Mouse (Mus musculus) liver, adult 2 months (tissue): Measurements from ENCODE around the gene Phactr3. TPM values are rescaled to one million over a fixed set of nuclear protein-coding genes. Genes with fewer than 3 reads are reported as not detected.

Experiments used
- DNase-seq: peaks from one replicate; pipeline ENCODE4 v3.0.0-alpha.2; 2011; ENCODE audit warnings: low read depth, low spot score; ENCODE audit errors: extremely low read depth
- H3K27ac ChIP-seq: fragments of 200-500 bp; replicated peaks from 2 replicates; pipeline ENCODE4 v1.5.1; 2012; ENCODE audit warnings: low read depth, mild to moderate bottlenecking, control low read depth, inconsistent platforms, low read length; ENCODE audit not compliant: insufficient read depth
- H3K27me3 ChIP-seq: fragments of 200-500 bp; 2 replicates; pipeline ENCODE4 v1.6.1; 2012; ENCODE audit warnings: mild to moderate bottlenecking, moderate library complexity, low read length, inconsistent platforms; ENCODE audit not compliant: control insufficient read depth, insufficient read depth
- H3K36me3 ChIP-seq: fragments of 200-500 bp; 2 replicates; pipeline ENCODE4 v1.6.1; 2012; ENCODE audit warnings: low read length, inconsistent platforms; ENCODE audit not compliant: control insufficient read depth, insufficient read depth
- H3K4me1 ChIP-seq: fragments of 200-500 bp; 2 replicates; pipeline ENCODE4 v1.6.1; 2011; ENCODE audit warnings: low read length; ENCODE audit not compliant: control insufficient read depth, insufficient read depth
- H3K4me3 ChIP-seq: fragments of 200-500 bp; 2 replicates; pipeline ENCODE4 v1.5.1; 2011; ENCODE audit warnings: low read depth, mild to moderate bottlenecking, control low read depth, low read length, moderate library complexity; ENCODE audit not compliant: insufficient read depth
- H3K79me2 ChIP-seq: fragments of 200-500 bp; 2 replicates; pipeline ENCODE4 v1.6.1; 2012; ENCODE audit warnings: inconsistent platforms, mild to moderate bottlenecking, low read length, moderate library complexity; ENCODE audit not compliant: control insufficient read depth, insufficient read depth
- H3K9ac ChIP-seq: fragments of 200-500 bp; 2 replicates; pipeline ENCODE4 v1.6.1; 2012; ENCODE audit warnings: low read depth, mild to moderate bottlenecking, control low read depth, inconsistent platforms, low read length
- CTCF ChIP-seq: fragments of 200-500 bp; IDR thresholded peaks from 2 replicates; pipeline ENCODE4 v1.5.1; 2011; ENCODE audit warnings: low read depth, low read length, control low read depth
- POLR2A ChIP-seq: fragments of 200-500 bp; IDR thresholded peaks from 2 replicates; pipeline ENCODE4 v1.6.1; 2011; ENCODE audit warnings: low read length, control low read depth; ENCODE audit not compliant: insufficient read depth; ENCODE audit errors: extremely low read depth
- WGBS: fragments of 180-500 bp; shearing (Covaris S2); methylation state at CpG from one replicate; pipeline ENCODE4 v1.1.7; 2018; 5-methylcytosine and 5-hydroxymethylcytosine counted together
- polyA plus RNA-seq: library from polyadenylated mRNA; depleted of rRNA; stranded (reverse); fragments of >200 nt; gene quantifications from 2 replicates; pipeline ENCODE4 v1.2.3, GENCODE M21; 2012
- total RNA-seq: library from RNA; depleted of rRNA; stranded (reverse); fragments of >200 nt; gene quantifications from 2 replicates; pipeline ENCODE4 v1.2.3, GENCODE M21; 2014

Phactr3 gene
- total and polyA plus RNA-seq, 2 experiments = not detected

DNA sequence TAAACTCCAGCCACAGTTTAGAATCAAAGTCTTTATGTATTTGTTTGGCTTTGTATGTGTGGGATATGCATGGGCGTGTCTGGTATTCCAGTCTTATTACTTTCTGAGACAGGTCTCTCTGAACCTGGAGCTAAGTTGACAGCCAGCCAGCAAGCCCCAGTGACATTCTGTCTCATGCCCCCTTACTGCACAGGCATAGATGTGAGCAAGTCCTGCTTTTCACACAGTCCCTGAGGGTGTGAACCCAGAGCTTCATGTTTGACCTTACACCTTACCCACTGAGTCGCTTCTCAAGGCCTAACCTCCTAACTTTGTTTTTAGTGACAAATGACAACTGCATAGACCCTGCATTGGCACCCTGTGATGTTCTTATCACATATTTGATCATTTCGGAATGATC is 169.9 kb downstream of the Phactr3 start:
- WGBS = 77% methylated on average over 3 of the region's 3 CpGs
- H3K27me3 ChIP-seq = no peaks in the 10 kb centered on the region; the same call in 1 of the 2 replicates

DNA sequence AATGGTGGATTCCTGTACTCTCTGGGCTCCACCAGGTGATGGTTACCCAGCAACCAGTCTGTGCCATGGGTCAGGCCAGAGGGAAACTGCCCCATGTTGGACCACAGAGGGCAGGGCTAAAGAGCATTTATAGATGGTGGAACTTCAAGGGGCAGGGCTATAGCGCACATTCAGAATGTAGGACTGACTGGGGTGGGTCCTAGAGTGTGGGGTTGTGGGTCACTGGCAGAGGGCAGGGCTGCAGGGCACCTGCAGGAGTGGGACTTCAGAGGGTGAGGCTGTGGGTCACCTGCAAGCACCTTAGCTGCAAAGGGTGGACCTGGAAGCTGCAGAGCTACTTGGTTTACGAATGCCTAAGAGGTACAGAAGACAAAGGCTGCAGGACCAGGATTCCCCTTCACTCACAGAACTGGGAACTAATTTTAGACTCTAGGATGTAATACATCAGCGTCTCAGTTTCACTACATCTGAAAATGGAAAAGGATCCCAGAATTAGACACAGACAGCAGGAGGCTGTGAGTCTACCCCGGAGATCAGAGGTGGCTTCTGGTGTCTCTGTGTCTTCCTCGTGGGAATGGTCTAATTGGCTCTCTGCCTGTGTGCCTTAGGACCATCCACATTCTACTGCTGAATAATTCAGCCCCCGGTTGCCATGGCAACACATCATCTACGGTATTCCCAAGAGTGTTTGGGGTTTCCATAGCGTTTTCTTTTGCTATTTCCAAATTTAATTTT is 184.8 kb downstream of the Phactr3 start:
- no peak overlapping the region for H3K4me3 ChIP-seq
- H3K79me2 ChIP-seq = no peaks in the 10 kb centered on the region
- no peak overlapping the region for H3K9ac ChIP-seq
- no peak overlapping the region for H3K27ac ChIP-seq
- DNase-seq = no peak
- no peaks in the 10 kb centered on the region for H3K36me3 ChIP-seq
- H3K4me1 ChIP-seq = no peaks in the 10 kb centered on the region
- H3K27me3 ChIP-seq = no peaks in the 10 kb centered on the region
- TF ChIP-seq CTCF (no peak), POLR2A (no peak)
- WGBS = 65% methylated on average over 8 of the region's 8 CpGs

More for the DNA sequence above, 169.9 kb downstream of the Phactr3 start:
- no peaks in the 10 kb centered on the region for H3K36me3 ChIP-seq
- H3K79me2 ChIP-seq = no peaks in the 10 kb centered on the region
- no peak for TF ChIP-seq CTCF
- TF ChIP-seq POLR2A = no peak
- no peak for DNase-seq
- no peak overlapping the region for H3K4me3 ChIP-seq
- H3K9ac ChIP-seq = no peak overlapping the region
- no peak overlapping the region for H3K27ac ChIP-seq
- no peaks in the 10 kb centered on the region for H3K4me1 ChIP-seq

DNA sequence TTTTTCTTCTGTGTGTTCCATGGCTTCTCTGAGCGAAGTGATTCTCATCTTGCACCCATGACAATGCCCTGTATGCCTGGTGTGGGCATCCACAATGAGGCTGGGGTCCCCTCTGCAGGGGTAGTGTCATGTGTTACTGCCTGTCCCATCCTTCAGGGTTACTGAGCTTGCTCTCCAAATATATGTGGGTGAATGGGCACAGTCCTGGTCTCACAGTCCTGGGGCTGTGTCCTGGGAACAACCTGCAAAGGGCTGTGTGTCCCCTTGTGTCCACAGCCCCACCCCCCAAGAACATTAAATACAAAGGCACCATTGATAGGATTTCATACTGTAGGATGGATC is 185.4 kb downstream of the Phactr3 start:
- Histone ChIP-seq H3K36me3 (no peaks in the 10 kb centered on the region), H3K27me3 (no peaks in the 10 kb centered on the region), H3K4me3 (no peak overlapping the region), H3K27ac (no peak overlapping the region), H3K9ac (no peak overlapping the region), H3K79me2 (no peaks in the 10 kb centered on the region), H3K4me1 (no peaks in the 10 kb centered on the region)
- TF ChIP-seq POLR2A (no peak), CTCF (no peak)
- DNase-seq = no peak
- WGBS = 40% methylated on average over 1 of the region's 1 CpGs

DNA sequence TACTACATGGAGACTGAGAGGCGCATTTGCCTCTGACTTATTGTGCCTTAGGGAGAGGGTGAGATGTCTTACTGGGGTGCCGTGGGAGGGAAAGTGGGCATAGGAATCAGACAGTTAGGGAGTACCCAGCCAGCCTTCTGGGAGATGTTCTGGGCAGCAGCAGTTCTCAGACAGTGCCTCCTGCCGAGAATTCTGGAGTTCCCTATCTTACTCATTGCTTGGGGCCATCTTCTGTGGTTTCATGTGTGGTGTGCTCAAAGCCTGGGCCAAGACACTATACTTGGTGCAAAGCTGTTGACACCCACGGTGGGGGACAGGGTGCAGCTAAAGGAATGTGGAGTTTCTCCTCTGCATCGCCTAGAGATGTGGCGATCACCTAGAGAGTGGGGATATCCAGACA is 185.9 kb downstream of the Phactr3 start:
- H3K9ac ChIP-seq = no peak overlapping the region
- no peak for TF ChIP-seq POLR2A
- no peak for TF ChIP-seq CTCF
- no peak overlapping the region for H3K4me3 ChIP-seq
- no peak for DNase-seq
- no peaks in the 10 kb centered on the region for H3K36me3 ChIP-seq
- H3K27me3 ChIP-seq = no peaks in the 10 kb centered on the region
- H3K79me2 ChIP-seq = no peaks in the 10 kb centered on the region
- H3K4me1 ChIP-seq = no peaks in the 10 kb centered on the region
- 75% methylated on average over 6 of the region's 6 CpGs for WGBS
- no peak overlapping the region for H3K27ac ChIP-seq

DNA sequence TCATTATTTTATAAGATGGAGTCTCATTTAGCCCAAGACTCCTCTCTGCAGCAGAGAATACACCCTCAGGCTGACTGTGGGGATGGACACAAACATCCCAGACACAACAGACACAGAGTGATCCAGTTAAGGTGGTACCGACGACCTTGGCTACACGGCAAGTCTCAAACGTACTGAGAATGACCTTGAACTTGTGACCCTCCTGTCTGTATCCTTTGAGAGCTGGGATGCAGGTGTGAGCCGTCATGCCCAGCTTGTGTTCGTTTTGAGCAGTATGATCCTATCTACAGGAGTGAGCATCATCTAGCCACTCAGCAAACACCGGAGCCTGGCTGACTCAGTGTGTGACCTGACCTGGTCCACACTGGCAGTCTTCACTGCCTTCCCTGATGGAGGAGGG is 194.8 kb downstream of the Phactr3 start:
- H3K79me2 ChIP-seq = no peaks in the 10 kb centered on the region
- 50% methylated on average over 7 of the region's 7 CpGs for WGBS
- H3K4me1 ChIP-seq = no peaks in the 10 kb centered on the region
- no peak for TF ChIP-seq POLR2A
- TF ChIP-seq CTCF = no peak
- H3K4me3 ChIP-seq = no peak overlapping the region
- H3K27ac ChIP-seq = no peak overlapping the region
- H3K36me3 ChIP-seq = no peaks in the 10 kb centered on the region
- H3K27me3 ChIP-seq = no peaks in the 10 kb centered on the region
- no peak overlapping the region for H3K9ac ChIP-seq
- no peak for DNase-seq

DNA sequence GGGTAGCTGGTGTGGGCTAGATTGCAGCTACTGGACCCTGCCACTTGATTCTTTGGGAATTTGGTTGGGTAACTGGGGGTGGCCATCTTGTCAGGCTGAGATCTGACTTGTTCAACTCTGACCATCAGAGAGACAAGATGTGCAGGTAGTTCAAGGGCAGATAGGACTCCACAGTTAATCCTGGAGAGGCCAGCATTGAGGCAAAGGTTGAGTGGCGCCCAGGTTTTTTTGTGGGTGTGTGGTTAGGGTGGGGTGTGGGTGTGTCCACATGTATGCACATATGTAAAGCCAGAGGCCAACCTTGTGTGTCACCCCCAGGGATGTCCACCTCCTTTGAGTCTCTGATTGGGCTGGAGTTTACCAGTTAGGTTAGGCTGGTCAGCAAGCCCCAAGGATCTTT is 197.5 kb downstream of the Phactr3 start:
- H3K27me3 ChIP-seq = no peaks in the 10 kb centered on the region
- no peaks in the 10 kb centered on the region for H3K4me1 ChIP-seq
- WGBS = 68% methylated on average over 1 of the region's 1 CpGs
- H3K36me3 ChIP-seq = no peaks in the 10 kb centered on the region
- no peak for DNase-seq
- no peaks in the 10 kb centered on the region for H3K79me2 ChIP-seq
- TF ChIP-seq POLR2A = no peak
- TF ChIP-seq CTCF = no peak
- H3K4me3 ChIP-seq = no peak overlapping the region
- H3K27ac ChIP-seq = no peak overlapping the region
- no peak overlapping the region for H3K9ac ChIP-seq
